Mouse (Mus musculus): Measurements from ENCODE around the gene Nphs1. TPM values are rescaled to one million over a fixed set of nuclear protein-coding genes. Genes with fewer than 3 reads are reported as not detected.
A peak's percentile ranks its signal among the peaks of the same experiment; 100 is the strongest.
"Not testable (repeated sequence)": the region's sequence is repeated elsewhere in the genome, so short reads cannot be mapped to it uniquely, and the experiment has no call there.

Gene Nphs1
- total and polyA plus RNA-seq, 3 experiments: 1.0 to 2.4 TPM; not detected in 1

DNA sequence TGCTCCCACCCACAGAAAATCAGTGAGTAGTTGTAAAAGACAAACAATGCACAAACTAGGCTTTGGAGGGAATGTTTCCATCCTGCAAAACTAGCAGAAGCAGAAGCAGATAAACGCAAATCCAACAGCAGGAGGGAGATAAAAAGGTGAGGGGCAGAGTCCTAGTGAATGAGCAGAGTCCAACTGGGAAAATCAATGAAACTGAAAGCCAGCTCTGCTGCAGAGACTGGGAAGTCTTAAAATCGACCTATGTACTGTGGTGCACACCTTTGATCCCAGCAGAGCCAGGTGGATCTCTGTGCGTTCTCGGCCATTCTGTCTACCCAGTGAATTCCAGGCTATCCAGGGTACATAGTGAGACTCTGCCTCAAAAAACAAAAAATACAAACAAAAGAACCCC, 16.9 kb downstream of the Nphs1 start:
- Histone ChIP-seq H3K4me1 (ENCODE audit: control insufficient read depth in 1 of 2, insufficient read depth in 2 of 2) (no peaks in the 10 kb centered on the region), H3K27me3 (replicated peaks) (peaks cover 66% of the 10 kb centered on the region)
- dilution Hi-C loops (cut with MboI; ENCODE audit: extremely low pct_ligation_motif_present, extremely low pct_unique_long_range_greater_than_20kb, low sequenced_read_pairs): no loop called here

GRCm38 (mm10) chr7:30476136-30476535, 18.0 kb downstream of the Nphs1 start:
- H3K36me3 ChIP-seq (replicated peaks in 1 of 2; ENCODE audit: control insufficient read depth in 1 of 2, insufficient read depth in 1 of 2, low read length in 1 of 2); dilution Hi-C loops (cut with MboI; ENCODE audit: extremely low pct_ligation_motif_present, extremely low pct_unique_long_range_greater_than_20kb, low sequenced_read_pairs); H3K79me2 ChIP-seq (replicated peaks; ENCODE audit: control insufficient read depth, extremely low read depth, insufficient read depth, poor library complexity, severe bottlenecking); H3K9ac ChIP-seq (ENCODE audit: insufficient read depth, low read depth); H3K4me3 ChIP-seq (replicated peaks in 1 of 3; ENCODE audit: low read depth in 2 of 3, low read length in 2 of 3, poor library complexity in 1 of 3); H3K4me1 ChIP-seq (ENCODE audit: control insufficient read depth in 1 of 2, insufficient read depth in 2 of 2); H3K27ac ChIP-seq (ENCODE audit: insufficient read depth, low read depth); DNase-seq (ENCODE audit: extremely low read depth); H3K4me2 ChIP-seq (ENCODE audit: insufficient read depth, low read depth, poor library complexity, severe bottlenecking); H3K9me3 ChIP-seq (replicated peaks; ENCODE audit: low read length); in situ Hi-C loops (cut with MboI; ENCODE audit: low pct_ligation_motif_present, low pct_unique_long_range_greater_than_20kb, low sequenced_read_pairs): not testable (repeated sequence)
- peaks cover 66% of the 10 kb centered on the region for H3K27me3 ChIP-seq (replicated peaks)

More for the DNA sequence above, 16.9 kb downstream of the Nphs1 start:
- Histone ChIP-seq H3K27ac (ENCODE audit: insufficient read depth, low read depth) (no peak overlapping the region), H3K9ac (ENCODE audit: insufficient read depth, low read depth) (no peak overlapping the region), H3K79me2 (replicated peaks; ENCODE audit: control insufficient read depth, extremely low read depth, insufficient read depth, poor library complexity, severe bottlenecking) (no peaks in the 10 kb centered on the region), H3K4me3 (replicated peaks in 1 of 3; ENCODE audit: low read depth in 2 of 3, low read length in 2 of 3, poor library complexity in 1 of 3) (no peak overlapping the region), H3K9me3 (replicated peaks; ENCODE audit: low read length) (peaks cover 4% of the 10 kb centered on the region), H3K4me2 (ENCODE audit: insufficient read depth, low read depth, poor library complexity, severe bottlenecking) (no peak overlapping the region), H3K36me3 (replicated peaks in 1 of 2; ENCODE audit: control insufficient read depth in 1 of 2, insufficient read depth in 1 of 2, low read length in 1 of 2) (no peaks in the 10 kb centered on the region)
- TF ChIP-seq GABPA (IDR thresholded peaks at IDR 0.05; ENCODE audit: insufficient replicate concordance, low read depth, low read length) (no peak), POLR2AphosphoS2 (IDR thresholded peaks at IDR 0.05; ENCODE audit: low read depth, low read length) (no peak), TBP (conservative IDR thresholded peaks at IDR 0.05; ENCODE audit: low read depth, low read length) (no peak), JUN (IDR thresholded peaks at IDR 0.05; ENCODE audit: insufficient read depth, low read depth, low read length) (no peak), BHLHE40 (IDR thresholded peaks at IDR 0.05; ENCODE audit: low read depth, low read length) (no peak), KAT2A (IDR thresholded peaks at IDR 0.05; ENCODE audit: insufficient replicate concordance, low read length) (no peak), TCF12 (IDR thresholded peaks at IDR 0.05; ENCODE audit: low read depth, low read length) (no peak), MAFK (IDR thresholded peaks at IDR 0.05; ENCODE audit: insufficient replicate concordance, low read length) (no peak)
- DNase-seq (ENCODE audit: extremely low read depth): no peak
- in situ Hi-C loops (cut with MboI; ENCODE audit: low pct_ligation_motif_present, low pct_unique_long_range_greater_than_20kb, low sequenced_read_pairs): loop anchor here (5.0 kb wide), 1 partner anchor 38 kb away; no protein-coding TSS in a partner anchor

DNA sequence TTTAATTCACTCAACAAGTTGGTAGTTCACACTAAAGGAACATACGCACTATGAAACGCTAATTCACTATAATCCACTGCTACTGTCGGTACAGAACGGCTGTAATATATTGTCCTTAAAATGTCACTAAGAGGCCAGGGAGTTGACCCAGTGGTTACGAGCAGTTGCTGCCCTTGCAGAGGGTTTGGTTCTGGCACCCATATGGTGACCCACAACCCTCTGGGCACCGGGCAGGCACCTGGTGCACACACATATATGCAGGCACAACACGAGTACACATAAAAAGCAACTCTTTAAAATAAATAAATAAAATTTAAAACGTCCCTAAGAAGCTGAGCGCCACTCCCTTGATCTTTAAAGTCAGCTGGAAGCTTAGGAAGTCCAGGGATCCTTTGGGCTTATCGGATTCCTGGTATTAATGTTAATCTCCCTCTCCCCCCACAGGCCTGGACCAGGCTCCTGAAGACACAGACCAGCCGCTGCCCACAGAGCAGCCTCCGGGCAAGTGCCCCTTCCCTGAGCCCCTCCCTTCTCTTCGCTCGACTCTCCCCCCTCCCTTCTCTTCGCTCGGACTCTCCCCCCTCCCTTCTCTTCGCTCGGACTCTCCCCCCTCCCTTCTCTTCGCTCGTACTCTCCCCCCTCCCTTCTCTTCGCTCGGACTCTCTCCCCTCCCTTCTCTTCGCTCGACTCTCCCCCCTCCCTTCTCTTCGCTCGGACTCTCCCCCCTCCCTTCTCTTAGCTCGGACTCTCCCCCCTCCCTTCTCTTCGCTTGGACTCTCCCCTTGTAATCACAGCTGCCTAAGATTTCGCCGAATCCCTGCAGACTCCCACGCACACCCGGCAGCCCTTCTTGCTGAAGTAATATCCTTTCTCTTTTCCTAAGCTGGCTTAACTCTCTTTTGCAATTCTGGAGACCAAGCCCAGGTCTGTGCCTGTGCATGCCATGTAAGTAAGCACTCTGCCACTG, 19.6 kb downstream of the Nphs1 start:
- Histone ChIP-seq H3K27me3 (replicated peaks) (peaks cover 76% of the 10 kb centered on the region), H3K36me3 (replicated peaks in 1 of 2; ENCODE audit: control insufficient read depth in 1 of 2, insufficient read depth in 1 of 2, low read length in 1 of 2) (no peaks in the 10 kb centered on the region), H3K9me3 (replicated peaks; ENCODE audit: low read length) (no peaks in the 10 kb centered on the region), H3K9ac (ENCODE audit: insufficient read depth, low read depth) (no peak overlapping the region), H3K4me3 (replicated peaks in 1 of 3; ENCODE audit: low read depth in 2 of 3, low read length in 2 of 3, poor library complexity in 1 of 3) (no peak overlapping the region), H3K79me2 (replicated peaks; ENCODE audit: control insufficient read depth, extremely low read depth, insufficient read depth, poor library complexity, severe bottlenecking) (no peaks in the 10 kb centered on the region), H3K4me2 (ENCODE audit: insufficient read depth, low read depth, poor library complexity, severe bottlenecking) (peak overlapping the region; percentile 34), H3K4me1 (ENCODE audit: control insufficient read depth in 1 of 2, insufficient read depth in 2 of 2) (no peaks in the 10 kb centered on the region), H3K27ac (ENCODE audit: insufficient read depth, low read depth) (no peak overlapping the region)
- in situ Hi-C loops (cut with MboI; ENCODE audit: low pct_ligation_motif_present, low pct_unique_long_range_greater_than_20kb, low sequenced_read_pairs) (no loop called here), dilution Hi-C loops (cut with MboI; ENCODE audit: extremely low pct_ligation_motif_present, extremely low pct_unique_long_range_greater_than_20kb, low sequenced_read_pairs) (no loop called here)
- no peak for DNase-seq (ENCODE audit: extremely low read depth)
- no peak for TF ChIP-seq RCOR1 (conservative IDR thresholded peaks at IDR 0.05; ENCODE audit: low read depth, low read length)
- 0 out of 2 replicates have a peak, but pooled peaks have one; percentile 37 for TF ChIP-seq MAZ (IDR thresholded peaks at IDR 0.05; ENCODE audit: low read depth, low read length)
- no peak for TF ChIP-seq ZNF384 (IDR thresholded peaks at IDR 0.05; ENCODE audit: low read depth, low read length)
- no peak for TF ChIP-seq RAD21 (IDR thresholded peaks at IDR 0.05; ENCODE audit: low read depth, low read length)

Measured in CH12.LX (cell line).